Mouse (Mus musculus): ENCODE data around the gene Fam72a.

DNA sequence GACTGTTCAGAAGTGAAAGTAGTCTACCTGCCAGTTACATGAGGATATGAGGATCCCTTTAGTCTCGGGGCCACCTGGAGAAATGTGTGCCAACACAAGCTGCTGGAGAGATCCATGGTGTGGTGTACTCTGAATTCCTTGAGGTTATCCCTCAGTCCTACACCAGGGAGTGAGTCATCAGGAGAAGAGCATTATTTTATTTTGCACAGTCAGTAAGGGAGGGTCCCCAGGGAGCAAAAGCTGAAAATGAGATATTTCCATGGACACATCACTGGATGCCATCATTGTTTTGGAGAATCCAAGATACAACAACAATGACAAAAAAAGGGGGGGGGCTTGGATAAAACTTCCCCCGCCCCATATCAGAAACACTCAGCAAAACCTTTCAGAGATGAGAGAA, 24.3 kb downstream of the Fam72a start:
- TF ChIP-seq POLR2A (IDR thresholded peaks at IDR 0.05; ENCODE audit: insufficient read depth, low read length) (no peak), EP300 (IDR thresholded peaks at IDR 0.05; ENCODE audit: insufficient read depth, low read depth, low read length) (no peak), CTCF (IDR thresholded peaks at IDR 0.05; ENCODE audit: low read depth, low read length) (no peak)
